Mouse (Mus musculus) ES-Bruce4 (cell line): ENCODE measurements around the gene Ptprm. TPM values are rescaled to one million over a fixed set of nuclear protein-coding genes. Genes with fewer than 3 reads are reported as not detected.

Experiments
- H3K27ac ChIP-seq: 2 replicates; pipeline ENCODE4 v1.5.1; 2012; ENCODE audit warnings: low read length, inconsistent platforms; ENCODE audit not compliant: insufficient read depth
- H3K27me3 ChIP-seq: 2 replicates; pipeline ENCODE4 v1.6.1; 2012; ENCODE audit warnings: mild to moderate bottlenecking, low read length, inconsistent platforms; ENCODE audit not compliant: control insufficient read depth, poor library complexity, insufficient read depth, severe bottlenecking
- H3K36me3 ChIP-seq: 2 replicates; pipeline ENCODE4 v1.6.1; 2012; ENCODE audit warnings: inconsistent platforms, mild to moderate bottlenecking, low read length, moderate library complexity; ENCODE audit not compliant: control insufficient read depth, poor library complexity, insufficient read depth, severe bottlenecking
- H3K4me1 ChIP-seq: one replicate; pipeline ENCODE4 v1.8.1; 2011; ENCODE audit warnings: low read length; ENCODE audit not compliant: control insufficient read depth, insufficient read depth
- H3K4me3 ChIP-seq: 2 replicates; pipeline ENCODE4 v1.5.1; 2011; ENCODE audit warnings: low read depth, mild to moderate bottlenecking, low read length
- H3K9ac ChIP-seq: 2 replicates; pipeline ENCODE4 v1.6.1; 2012; ENCODE audit warnings: low read depth, mild to moderate bottlenecking, inconsistent platforms; ENCODE audit not compliant: poor library complexity, severe bottlenecking
- H3K9me3 ChIP-seq: replicated peaks from 2 replicates; pipeline ENCODE4 v1.6.1; 2012; ENCODE audit warnings: mild to moderate bottlenecking, low read length, inconsistent platforms; ENCODE audit not compliant: control insufficient read depth, poor library complexity, insufficient read depth, severe bottlenecking
- CTCF ChIP-seq: IDR thresholded peaks from one replicate; pipeline ENCODE4 v1.8.1; 2011; ENCODE audit warnings: low read depth, low read length
- EP300 ChIP-seq: IDR thresholded peaks from 2 replicates; pipeline ENCODE4 v1.6.1; 2011; ENCODE audit warnings: low read depth, low read length; ENCODE audit not compliant: insufficient read depth
- POLR2A ChIP-seq: IDR thresholded peaks from one replicate; pipeline ENCODE4 v1.8.1; 2011; ENCODE audit warnings: low read length; ENCODE audit not compliant: insufficient read depth
- polyA plus RNA-seq: library from polyadenylated mRNA; stranded (reverse); fragments of >200 nt; gene quantifications from 2 replicates; pipeline ENCODE4 v1.2.4, GENCODE M21; 2011; ENCODE audit warnings: low read depth; ENCODE audit not compliant: missing spikeins, insufficient read depth, insufficient read length

Gene Ptprm
- polyA plus RNA-seq, 1 experiment, result 10.8 TPM

- H3K4me3 ChIP-seq, result no peak overlapping the region
- TF ChIP-seq CTCF (no peak), POLR2A (no peak), EP300 (no peak)
- H3K9ac ChIP-seq, result no peak overlapping the region
- H3K9me3 ChIP-seq, result 0 out of 2 replicates have a peak, but pooled peaks cover 2% of the 10 kb centered on the region
- H3K4me1 ChIP-seq, result no peaks in the 10 kb centered on the region
- no peak overlapping the region for H3K27ac ChIP-seq
- no peaks in the 10 kb centered on the region for H3K36me3 ChIP-seq
- no peaks in the 10 kb centered on the region for H3K27me3 ChIP-seq
These were observed 11.3 kb downstream of the Ptprm start for GRCm38 (mm10) chr17:67343006-67343405.

DNA sequence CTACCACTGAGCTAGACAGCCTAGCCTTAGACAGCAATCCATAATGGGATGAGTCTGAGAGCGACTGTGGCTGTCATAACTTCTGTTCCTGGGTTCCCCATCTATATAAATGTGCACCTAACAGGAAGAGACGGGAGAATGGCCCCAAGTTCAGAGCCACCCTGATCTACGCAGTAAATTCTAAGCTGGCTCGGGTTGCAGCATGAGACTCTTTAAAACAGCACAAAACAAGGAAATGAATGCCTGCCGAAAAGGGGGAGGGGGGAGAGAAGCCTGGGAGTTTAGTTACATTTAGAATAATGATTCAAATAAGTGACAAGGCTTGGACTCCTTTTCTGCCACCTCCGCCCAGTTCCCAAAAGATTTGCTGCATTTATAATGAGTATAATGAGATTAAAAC lies 13.9 kb downstream of the Ptprm start:
- no peak overlapping the region for H3K9ac ChIP-seq
- no peak overlapping the region for H3K27ac ChIP-seq
- H3K4me3 ChIP-seq, result no peak overlapping the region
- TF ChIP-seq EP300 (no peak), POLR2A (no peak), CTCF (no peak)
- no peaks in the 10 kb centered on the region for H3K36me3 ChIP-seq
- peaks cover 2% of the 10 kb centered on the region for H3K4me1 ChIP-seq
- H3K27me3 ChIP-seq, result no peaks in the 10 kb centered on the region
- 0 out of 2 replicates have a peak, but pooled peaks cover 2% of the 10 kb centered on the region for H3K9me3 ChIP-seq

GRCm38 (mm10) chr17:67339569-67339968 lies 14.7 kb downstream of the Ptprm start:
- peaks cover 2% of the 10 kb centered on the region for H3K4me1 ChIP-seq
- no peaks in the 10 kb centered on the region for H3K27me3 ChIP-seq
- H3K27ac ChIP-seq, result no peak overlapping the region
- no peaks in the 10 kb centered on the region for H3K36me3 ChIP-seq
- no peak for TF ChIP-seq CTCF
- no peak for TF ChIP-seq POLR2A
- no peak for TF ChIP-seq EP300
- H3K9ac ChIP-seq, result no peak overlapping the region
- 0 out of 2 replicates have a peak, but pooled peaks cover 2% of the 10 kb centered on the region for H3K9me3 ChIP-seq
- no peak overlapping the region for H3K4me3 ChIP-seq

DNA sequence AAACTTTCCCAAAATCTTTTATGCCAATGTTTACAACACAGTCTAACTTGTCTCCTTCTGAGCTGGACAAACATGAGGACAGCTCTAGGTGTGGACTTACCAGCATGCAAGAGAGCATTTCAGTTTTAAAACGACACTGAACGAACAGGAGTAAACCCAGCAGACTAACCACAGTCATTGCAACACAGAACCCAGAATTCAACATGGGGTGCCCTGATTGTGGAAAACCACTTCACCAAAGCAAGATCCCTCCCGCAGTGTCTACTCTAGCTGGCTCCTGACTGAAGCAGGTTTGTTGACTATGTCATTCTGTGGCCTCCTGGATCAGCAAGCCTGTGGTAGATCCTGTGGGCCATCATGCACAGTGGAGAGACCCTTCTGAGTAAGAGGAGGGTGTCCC lies 19.9 kb downstream of the Ptprm start:
- 0 out of 2 replicates have a peak, but pooled peaks cover 2% of the 10 kb centered on the region for H3K9me3 ChIP-seq
- H3K4me3 ChIP-seq, result no peak overlapping the region
- no peak for TF ChIP-seq CTCF
- no peak for TF ChIP-seq POLR2A
- no peak for TF ChIP-seq EP300
- H3K27ac ChIP-seq, result no peak overlapping the region
- H3K36me3 ChIP-seq, result no peaks in the 10 kb centered on the region
- H3K4me1 ChIP-seq, result peaks cover 2% of the 10 kb centered on the region
- H3K27me3 ChIP-seq, result no peaks in the 10 kb centered on the region
- H3K9ac ChIP-seq, result no peak overlapping the region

- H3K27me3 ChIP-seq, result no peaks in the 10 kb centered on the region
- H3K4me1 ChIP-seq, result no peaks in the 10 kb centered on the region
- no peak overlapping the region for H3K9ac ChIP-seq
- H3K9me3 ChIP-seq, result no peaks in the 10 kb centered on the region
- no peak overlapping the region for H3K4me3 ChIP-seq
- TF ChIP-seq EP300 (no peak), POLR2A (no peak), CTCF (no peak)
- no peaks in the 10 kb centered on the region for H3K36me3 ChIP-seq
- no peak overlapping the region for H3K27ac ChIP-seq
These were observed 24.8 kb downstream of the Ptprm start for GRCm38 (mm10) chr17:67329435-67329834.

- TF ChIP-seq CTCF (no peak), EP300 (no peak), POLR2A (no peak)
- no peaks in the 10 kb centered on the region for H3K9me3 ChIP-seq
- no peaks in the 10 kb centered on the region for H3K4me1 ChIP-seq
- no peaks in the 10 kb centered on the region for H3K27me3 ChIP-seq
- H3K9ac ChIP-seq, result no peak overlapping the region
- no peaks in the 10 kb centered on the region for H3K36me3 ChIP-seq
- no peak overlapping the region for H3K4me3 ChIP-seq
- no peak overlapping the region for H3K27ac ChIP-seq
These were observed 29.8 kb downstream of the Ptprm start for GRCm38 (mm10) chr17:67324499-67324832.
